Mouse (Mus musculus) NIH3T3 (cell line): Measurements from ENCODE around the gene Ret.

Source experiments
- DNase-seq: peaks from one replicate; pipeline ENCODE4 v3.0.0-alpha.2; 2012; ENCODE audit warnings: low read depth

Ret gene

GRCm38 (mm10) chr6:118173251-118173974, 24.1 kb downstream of the Ret start:
- no peak for DNase-seq

- no peak for DNase-seq
These were observed 26.1 kb downstream of the Ret start for GRCm38 (mm10) chr6:118171386-118171785.

GRCm38 (mm10) chr6:118168106-118168505, 29.4 kb downstream of the Ret start:
- no peak for DNase-seq

GRCm38 (mm10) chr6:118167013-118167412, 30.5 kb downstream of the Ret start:
- no peak for DNase-seq

DNA sequence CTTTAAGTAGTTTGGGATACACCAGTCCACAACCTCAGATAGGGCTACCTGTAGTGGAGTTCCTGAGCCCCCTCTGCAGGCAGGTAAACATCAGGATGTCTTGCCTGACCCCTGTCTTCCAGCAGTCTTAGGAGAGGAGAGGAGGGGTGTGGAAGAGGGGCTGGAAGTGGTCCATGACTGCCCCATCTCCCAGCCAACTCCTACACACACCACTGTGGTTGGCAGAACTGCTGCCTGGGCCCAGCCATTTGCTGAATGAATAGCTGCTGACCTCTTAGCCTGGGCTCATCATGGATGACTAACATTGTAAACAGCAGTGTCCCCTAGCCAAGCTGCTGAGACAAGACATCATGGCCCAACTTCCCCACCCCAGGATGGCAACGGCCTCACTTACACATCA, 32.0 kb downstream of the Ret start:
- no peak for DNase-seq

- no peak for DNase-seq
These were observed 32.8 kb downstream of the Ret start for GRCm38 (mm10) chr6:118164691-118165090.

GRCm38 (mm10) chr6:118163086-118163485, 34.4 kb downstream of the Ret start:
- no peak for DNase-seq

DNA sequence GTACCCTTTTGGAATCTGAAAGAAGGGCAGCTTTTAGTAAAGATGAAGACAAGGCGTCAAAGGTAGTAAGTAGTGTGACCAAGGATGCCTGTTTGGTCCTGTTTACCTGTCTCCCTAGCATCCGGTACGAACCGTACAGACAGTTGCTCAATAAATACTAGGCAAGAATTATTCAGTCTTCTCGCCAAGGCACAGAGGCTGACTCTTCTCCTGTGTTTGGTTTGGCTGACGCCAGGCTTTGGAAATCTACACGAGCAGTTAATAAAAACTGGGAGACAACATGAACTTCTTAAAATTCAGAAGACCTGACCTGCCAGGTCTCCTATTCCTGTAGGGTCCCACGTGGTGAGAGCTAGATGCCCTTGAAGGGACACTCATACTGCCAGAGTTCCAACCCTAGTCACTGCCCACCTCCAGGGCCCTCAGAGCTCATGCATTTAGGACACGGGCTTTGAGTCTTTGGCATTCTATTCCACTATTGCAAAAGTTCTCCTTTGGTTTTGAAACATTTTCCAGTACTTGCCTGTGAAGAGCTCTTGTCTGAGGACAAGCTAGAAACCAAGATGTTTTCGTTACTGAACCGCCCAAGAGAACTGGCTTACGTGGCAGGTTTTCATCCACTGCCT, 34.9 kb downstream of the Ret start:
- no peak for DNase-seq

DNA sequence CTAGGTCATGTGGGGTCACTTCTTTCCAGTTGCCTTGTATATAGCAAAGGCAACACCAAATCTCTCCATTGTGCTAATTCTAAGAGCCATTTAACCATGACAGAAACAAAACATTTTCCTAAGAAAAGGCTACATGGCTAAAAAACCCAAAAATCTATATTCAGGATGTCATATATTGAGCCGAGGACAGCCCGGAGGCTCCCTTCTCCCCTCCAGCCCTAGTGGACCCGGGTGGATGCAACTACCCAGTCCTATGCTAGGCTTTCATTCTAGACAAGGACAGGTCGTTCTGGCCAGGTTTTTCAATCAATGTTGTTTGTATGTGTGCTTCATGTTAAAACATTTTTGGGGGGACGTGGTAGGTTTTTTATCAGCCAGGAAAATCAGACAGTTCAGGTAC, 44.4 kb downstream of the Ret start:
- DNase-seq: no peak

- peak; percentile 51 for DNase-seq
These were observed 46.5 kb downstream of the Ret start for GRCm38 (mm10) chr6:118150988-118151387.

DNA sequence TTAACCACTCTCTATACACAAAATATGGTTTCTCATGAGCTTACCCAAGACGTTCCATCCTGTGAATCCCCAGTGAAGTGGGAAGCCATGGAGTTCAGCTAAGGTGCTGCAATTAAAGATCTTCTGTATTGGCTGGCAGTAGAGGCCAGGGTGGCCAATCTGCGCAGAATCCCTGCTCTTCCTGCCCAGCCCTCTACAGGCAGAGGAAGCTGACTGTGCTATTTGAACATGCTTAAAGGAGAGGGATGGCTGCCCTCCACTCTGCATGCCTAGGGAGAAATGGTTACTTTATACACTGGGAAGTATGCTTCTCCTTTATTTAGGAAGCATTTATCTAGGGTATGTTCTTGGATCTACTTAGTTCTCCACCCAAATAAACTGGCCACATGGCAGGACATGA, 47.0 kb downstream of the Ret start:
- no peak for DNase-seq

DNA sequence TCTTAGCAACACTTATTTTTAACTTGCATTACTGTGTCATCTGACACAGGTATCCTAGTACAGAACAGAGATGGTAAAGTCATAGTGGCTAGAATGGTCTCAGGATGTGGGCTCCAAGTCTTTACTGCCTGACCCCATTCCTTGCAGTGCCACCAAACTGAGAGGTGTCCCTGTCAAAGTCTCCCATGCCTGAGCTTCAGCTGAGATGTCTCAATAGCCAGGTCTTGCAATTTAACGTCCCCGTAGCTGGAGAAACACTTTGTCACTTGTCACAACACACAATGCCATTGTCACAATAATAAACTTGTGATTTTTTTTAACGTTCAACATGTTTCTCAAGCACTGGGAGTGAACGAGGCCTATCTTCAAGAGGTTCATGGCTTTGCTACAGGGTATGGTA, 47.4 kb downstream of the Ret start:
- DNase-seq: no peak

GRCm38 (mm10) chr6:118140961-118141360, 56.6 kb downstream of the Ret start:
- no peak for DNase-seq

DNA sequence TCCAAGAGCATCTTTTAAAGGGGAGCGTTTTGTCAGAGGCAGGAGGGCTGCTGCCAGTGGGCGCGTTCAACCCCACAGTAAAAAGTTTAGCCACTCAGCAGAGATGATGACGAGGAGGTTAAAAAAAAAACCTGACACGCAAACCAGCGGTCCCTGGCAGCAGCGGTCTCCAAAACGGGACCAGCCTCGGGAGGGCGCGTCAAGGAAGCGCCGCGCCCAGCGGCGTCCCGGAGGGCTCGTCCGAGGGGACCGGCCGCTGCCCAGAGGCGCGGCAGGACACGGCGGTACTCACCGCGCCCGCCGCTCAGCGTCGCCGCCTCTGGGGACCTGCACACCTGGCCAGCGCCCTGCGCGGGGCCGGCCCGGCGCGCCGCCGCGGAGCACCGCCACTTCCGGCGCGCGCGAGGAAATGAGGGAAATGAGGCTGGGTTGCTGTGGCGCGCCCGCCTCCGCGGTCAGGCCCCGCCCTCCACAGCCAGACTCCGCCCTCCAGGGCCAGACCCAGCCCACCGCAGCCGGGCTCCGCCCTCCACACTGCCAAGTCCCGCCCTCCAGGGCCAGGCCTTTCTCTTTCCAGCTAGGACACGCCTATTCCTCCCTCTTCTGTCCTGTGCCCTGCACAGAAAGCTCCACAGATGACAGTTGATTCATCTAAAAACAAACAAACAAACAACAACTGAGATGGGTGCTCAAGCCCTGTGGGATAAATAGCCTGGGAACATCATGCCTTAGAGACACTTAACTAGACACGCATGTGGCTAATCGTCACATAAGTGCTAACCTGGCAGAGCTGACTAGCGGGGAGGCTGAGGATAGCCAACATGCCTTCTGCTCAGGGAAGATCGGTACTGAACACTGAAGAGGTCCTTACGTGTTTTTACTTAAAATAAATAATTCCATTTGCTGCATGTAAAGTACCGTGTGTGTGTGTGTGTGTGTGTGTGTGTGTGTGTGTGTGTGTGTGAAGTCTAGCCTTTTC, 58.5 kb downstream of the Ret start, which contains the start of gene Csgalnact2:
Gene Csgalnact2, minus strand, starts transcription at position 410 of the 979 bp plus-strand sequence.
- peak; percentile 98 for DNase-seq

GRCm38 (mm10) chr6:118137148-118137547, 60.4 kb downstream of the Ret start:
- DNase-seq: no peak

DNA sequence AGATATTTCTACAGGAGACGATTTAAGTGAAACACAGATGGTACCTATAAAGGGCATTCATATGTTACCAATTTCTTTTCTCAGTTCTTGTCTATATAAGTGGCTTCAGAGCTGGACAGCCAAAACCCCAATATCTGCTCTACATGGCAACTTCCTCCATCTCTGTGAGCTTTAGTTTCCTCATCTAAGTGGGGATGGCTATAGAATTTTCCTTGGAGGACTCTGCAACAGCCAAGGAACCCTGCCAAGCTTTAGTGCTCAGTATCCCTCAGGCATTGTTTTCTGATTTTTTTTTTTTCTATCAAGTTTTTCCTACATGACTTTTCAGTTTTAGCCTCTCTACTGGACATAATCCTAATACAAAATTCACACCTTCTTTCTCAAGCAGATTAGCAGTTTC, 63.1 kb downstream of the Ret start:
- no peak for DNase-seq

- DNase-seq: peak; percentile 54
These were observed 67.5 kb downstream of the Ret start for GRCm38 (mm10) chr6:118130022-118130421.

DNA sequence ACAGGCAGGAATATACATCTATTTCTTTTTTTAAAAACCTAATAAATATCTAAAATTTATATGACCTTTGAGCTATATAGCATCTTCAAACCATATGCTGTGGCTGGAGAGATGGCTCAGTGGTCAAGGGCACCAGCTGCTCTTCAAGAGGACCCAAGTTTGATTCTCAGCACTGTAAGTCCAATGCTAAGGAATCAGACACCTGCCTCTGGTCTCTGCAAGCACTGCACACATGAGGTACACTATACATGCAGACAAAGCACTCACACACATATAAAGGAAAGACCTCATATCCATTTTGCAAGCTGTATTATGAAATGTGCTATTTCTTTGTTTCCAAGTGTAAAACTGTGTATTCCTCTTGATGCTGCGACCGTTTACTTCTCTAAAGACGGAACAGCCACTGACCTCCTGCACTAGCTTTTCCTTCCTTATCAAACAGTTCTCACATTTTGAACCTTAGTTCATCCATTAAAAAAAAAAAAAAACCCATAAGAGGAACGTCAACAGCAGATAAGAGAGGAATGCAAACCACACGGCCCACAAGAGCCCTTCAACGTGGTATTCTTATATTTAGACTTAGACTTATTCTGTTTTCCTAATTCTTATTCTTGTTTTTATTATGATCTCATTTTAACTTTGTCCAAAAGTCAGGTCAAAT, 69.6 kb downstream of the Ret start:
- DNase-seq: no peak

GRCm38 (mm10) chr6:118127198-118127597, 70.3 kb downstream of the Ret start:
- no peak for DNase-seq

DNA sequence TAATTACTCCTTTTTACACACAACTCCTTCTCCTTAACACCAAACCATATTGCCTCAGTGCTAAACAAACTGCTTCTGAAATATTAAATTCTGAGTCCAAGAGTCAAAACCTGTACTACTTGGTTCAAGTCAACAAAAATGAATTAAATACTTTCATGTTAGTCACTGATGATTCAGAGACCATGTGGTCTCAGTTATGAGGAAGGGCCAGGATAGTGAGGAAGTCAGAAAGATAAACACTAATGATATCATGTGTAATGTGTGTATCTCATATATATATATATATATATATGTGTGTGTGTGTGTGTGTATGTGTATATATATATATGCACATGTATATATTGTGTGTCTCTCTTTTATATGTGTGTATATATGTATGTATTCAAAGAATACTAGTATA, 70.9 kb downstream of the Ret start:
- peak; percentile 70 for DNase-seq

DNA sequence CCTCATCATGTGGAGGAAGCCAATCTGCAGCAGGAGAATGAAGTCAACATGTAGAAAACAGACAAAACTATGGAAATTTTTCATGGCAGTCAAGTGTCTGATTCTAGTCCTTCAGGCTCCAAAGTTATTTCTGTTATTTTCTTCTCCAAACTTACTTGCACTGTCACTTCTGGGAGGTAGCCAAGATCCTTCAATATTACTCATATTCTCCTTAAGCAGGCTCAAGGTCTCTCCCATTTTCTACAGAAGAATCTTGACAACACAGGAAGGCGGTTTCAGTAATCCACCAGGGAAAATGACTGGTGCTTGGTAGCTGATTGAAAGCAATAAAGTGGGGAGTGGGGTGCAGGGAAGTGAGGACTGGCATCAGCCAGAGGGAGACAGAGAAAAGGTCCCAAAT, 74.8 kb downstream of the Ret start:
- peak; percentile 87 for DNase-seq

DNA sequence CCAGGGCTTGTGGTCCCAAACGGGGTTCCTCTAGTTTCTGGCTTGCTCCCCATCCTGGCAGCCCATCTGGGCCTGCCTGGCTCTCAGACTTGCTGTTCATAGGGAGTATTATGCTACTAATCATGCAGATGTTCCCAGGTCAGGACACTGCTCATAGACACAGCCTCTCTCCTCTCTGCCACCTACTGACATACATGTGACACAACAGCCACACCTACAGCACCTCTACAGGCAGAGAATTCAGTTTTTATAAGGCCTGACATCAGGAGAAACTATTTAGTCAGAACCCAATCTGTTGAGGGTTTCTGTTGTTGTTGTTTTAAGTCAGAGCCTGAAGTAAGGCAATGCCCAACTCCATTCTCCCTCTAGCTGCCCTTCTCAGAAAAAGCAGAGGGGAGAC, 85.7 kb downstream of the Ret start:
- no peak for DNase-seq
